ENCODE assay signal across 9 mouse cellular contexts in the genomic region with DNA sequence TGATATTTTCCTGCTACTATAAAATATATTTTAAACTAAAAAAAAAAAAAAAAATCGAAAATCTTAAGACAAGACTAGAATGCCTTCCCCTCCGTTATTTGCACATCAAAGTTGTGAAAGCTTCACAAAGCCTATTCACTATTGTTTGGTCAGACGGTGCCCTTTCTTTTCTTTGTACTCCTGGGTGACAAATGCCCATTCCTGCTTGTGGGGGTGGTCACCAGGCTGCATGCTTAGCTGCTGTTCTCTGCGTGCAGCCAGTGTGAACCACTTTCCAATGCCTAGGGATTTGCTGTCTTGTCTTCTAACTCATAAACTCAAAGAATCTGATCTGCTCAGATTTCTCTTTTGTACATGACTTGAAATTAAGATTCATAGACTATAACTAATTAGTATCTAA. TPM values are rescaled to one million over a fixed set of nuclear protein-coding genes. Genes with fewer than 3 reads are reported as not detected.
A peak's percentile ranks its signal among the peaks of the same experiment; 100 is the strongest.
DNase-seq lines count a peak whose midpoint lies in the region.
"Had no signal": no experiment of that assay in that cellular context is flagged by ENCODE, and none has a peak within 500 bp of the region (broad histone marks: within the 10 kb centered on the region; RNA-seq: fewer than 3 reads in every experiment).

No protein-coding gene starts in this region.

- peaks cover 15% of the 10 kb centered on the region for H3K36me3 ChIP-seq in heart, embryonic 10.5 days

- 31% methylated on average over 4 of the region's 4 CpGs for WGBS in heart, embryonic 10.5 days

- H3K27me3 ChIP-seq in heart, embryonic 10.5 days (ENCODE audit: insufficient read depth, poor library complexity, severe bottlenecking), result no peaks in the 10 kb centered on the region
- H3K27me3 ChIP-seq: megakaryocyte, embryonic 14.5 days had no signal

- no peaks in the 10 kb centered on the region; the same call in 1 of the 2 replicates for H3K4me1 ChIP-seq in heart, embryonic 10.5 days

- 0 out of 2 replicates have a peak overlapping the region, but pooled peaks have one; percentile 87 for H3K27ac ChIP-seq in heart, embryonic 10.5 days

- H3K9me3 ChIP-seq in heart, embryonic 10.5 days, result no peaks in the 10 kb centered on the region
- H3K9me3 ChIP-seq: megakaryocyte, embryonic 14.5 days had no signal

- DNase-seq in heart, embryonic 10.5 days (ENCODE audit: low spot score), result no peak
- no peak for DNase-seq in heart, postnatal 4 days
- peak; percentile 25 for DNase-seq in right cerebral cortex, adult 18-20 months
- DNase-seq in right cerebral cortex, postnatal 36 days (ENCODE audit: low spot score in 2 of 2), result no peak
- peak; percentile 22 to 28 for DNase-seq in left cerebral cortex, postnatal 36 days (ENCODE audit: low spot score in 2 of 2)
- peak; percentile 29 for DNase-seq in right cerebral cortex, postnatal 25 days
- DNase-seq in c-Kit-positive CD71-positive TER-119-positive erythroid progenitor cells, embryonic 14.5 days (ENCODE audit: low spot score), result no peak
- no peak for DNase-seq in kidney, postnatal 25 days

- peak overlapping the region; percentile 63 for H3K4me3 ChIP-seq in heart, embryonic 10.5 days
- H3K4me3 ChIP-seq: megakaryocyte, embryonic 14.5 days had no signal

- intact Hi-C loops in left cerebral cortex, postnatal 36 days (cut with DNase I), result no loop called here

RNA-seq across cellular contexts. Expression of gene Spag9, which starts 49.1 kb away (rescaled TPM):
- polyA plus RNA-seq in heart, embryonic 10.5 days (2016; fragmentation: Nextera tagmentation; extraction: Ambion mirVana), result 27.8 and 32.4 TPM in 2 replicates
- total RNA-seq in heart, postnatal 4 days (2021), result 100 to 1,000 TPM; 139 to 146 TPM
- 100 to 1,000 TPM; 271 to 278 TPM for total RNA-seq in left cerebral cortex, postnatal 36 days (2021)

Comparison
In these comparisons a context has a peak if more than half of its experiments do, and no peak if none do; other contexts are left out.
1. DNase-seq: peak in right cerebral cortex, adult 18-20 months (single experiment), left cerebral cortex, postnatal 36 days (2 of 2) and right cerebral cortex, postnatal 25 days (single experiment); none in heart, embryonic 10.5 days (single experiment), heart, postnatal 4 days (single experiment), right cerebral cortex, postnatal 36 days (0 of 2), c-Kit-positive CD71-positive TER-119-positive erythroid progenitor cells, embryonic 14.5 days (single experiment) and kidney, postnatal 25 days (0 of 2).